Mouse (Mus musculus): ENCODE measurements around the gene Prodh2. TPM values are rescaled to one million over a fixed set of nuclear protein-coding genes. Genes with fewer than 3 reads are reported as not detected.

The Prodh2 gene
- polyA plus RNA-seq (2017; shearing (Covaris generic)): under 1 TPM in 1 of 2 experiments, not detected in 1; 0.95 TPM

DNA sequence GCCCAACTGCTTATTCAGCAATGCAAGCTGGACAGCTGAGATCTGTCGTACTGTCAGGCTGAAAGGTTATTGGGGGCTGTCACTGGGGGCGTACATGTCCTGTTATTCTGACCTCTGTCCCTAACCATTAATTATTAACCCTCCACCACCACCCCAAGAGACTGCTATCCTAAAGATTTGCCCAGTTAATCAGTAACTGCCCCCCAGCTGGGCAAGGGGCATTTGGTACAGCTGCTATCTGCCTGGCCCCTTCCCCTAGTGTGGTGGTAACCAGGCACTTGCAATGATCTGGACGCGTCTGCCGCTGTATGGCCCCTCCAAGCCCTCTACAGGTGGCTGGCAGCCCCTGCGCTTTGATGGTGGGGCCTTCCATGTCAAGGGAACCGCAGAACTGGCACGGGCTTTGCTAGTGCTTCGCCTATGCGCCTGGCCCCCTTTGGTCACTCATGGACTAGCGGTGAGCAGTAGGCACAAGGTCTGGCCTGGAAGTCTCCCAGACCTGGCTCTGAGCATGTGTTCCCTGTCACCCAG is at the start of gene Prodh2:
Gene Prodh2, plus strand, starts transcription at position 222 of the 531 bp plus-strand sequence.

DNA sequence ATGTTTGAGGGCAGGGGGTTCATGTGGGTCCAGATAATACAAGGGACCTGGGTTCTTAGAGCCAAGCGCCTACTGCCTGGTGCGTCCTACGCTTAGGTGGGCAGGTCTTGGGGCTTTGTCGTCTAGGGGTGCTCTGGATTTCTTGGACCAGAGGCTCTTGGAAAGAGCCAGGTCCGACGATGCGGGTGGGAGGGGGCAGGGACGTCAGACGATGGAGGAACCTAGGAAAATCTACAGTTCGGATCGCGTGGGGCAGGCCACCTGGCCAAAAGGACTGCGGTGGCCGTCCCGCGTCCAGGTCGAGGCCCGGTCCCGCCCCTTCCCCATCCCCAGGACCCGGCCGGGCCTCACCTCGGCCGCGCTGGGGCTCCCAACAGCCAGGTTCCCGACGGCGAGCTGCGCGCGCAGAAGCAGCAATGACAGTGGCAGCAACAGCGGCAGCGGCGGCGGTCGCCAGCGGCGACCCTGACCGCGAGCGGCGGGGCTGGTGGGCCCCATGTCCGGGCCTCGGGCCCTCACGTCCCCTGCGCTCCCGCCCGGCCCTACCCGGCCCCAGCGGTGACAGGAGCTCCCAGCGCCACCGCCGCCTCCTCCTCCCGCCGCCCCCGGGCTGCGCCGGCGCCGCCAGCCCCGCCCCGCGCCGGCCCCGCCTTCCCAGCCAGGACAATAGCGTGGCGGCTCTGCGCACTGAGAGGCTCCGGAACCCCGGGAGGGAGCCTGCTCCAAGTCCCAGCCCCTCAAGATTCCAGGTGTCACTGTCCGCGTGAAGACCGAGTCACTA is 48.3 kb upstream of the Prodh2 start, which contains the start of gene Aplp1:
Gene Aplp1, minus strand, starts transcription at position 565 of the 781 bp plus-strand sequence.

DNA sequence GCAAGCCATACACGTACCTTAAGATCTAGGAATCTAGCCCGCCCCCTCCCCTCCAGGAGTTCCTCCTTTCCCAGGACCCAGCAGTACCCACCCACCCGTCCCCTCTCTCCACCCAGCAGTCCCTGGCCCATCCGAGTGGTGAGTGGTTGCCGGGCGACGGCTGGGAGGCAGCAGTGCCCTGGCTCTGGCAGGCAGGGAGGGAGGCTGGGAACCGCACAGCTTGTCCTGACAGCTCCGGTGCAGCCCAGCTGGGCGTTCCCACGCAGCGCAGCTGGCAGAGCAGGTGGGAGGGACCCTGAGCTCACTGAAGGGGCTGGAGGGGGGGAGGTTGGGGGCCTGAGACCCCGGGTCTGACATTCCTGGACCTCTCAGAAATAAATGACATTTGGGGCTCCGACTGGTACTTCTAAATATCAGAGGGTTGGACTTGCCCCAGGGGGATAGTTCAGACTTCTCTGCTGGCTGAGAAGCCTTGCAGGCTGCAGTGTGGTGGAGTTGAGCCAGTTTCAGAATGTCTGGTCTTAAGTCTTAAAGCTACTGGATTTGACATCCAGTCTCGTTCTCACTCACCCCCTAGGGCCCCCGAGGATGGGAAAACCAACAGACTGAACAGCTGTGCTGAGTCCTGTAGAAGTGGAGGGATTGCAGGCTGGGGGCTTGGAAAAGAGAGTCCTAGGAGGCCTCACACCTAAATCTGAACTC is 35.6 kb upstream of the Prodh2 start, which contains the start of the genes Kirrel2 and Nphs1:
Gene Kirrel2, minus strand, starts transcription at position 62 of the 702 bp plus-strand sequence.
Gene Nphs1, plus strand, starts transcription at position 687 of the 702 bp plus-strand sequence.

DNA sequence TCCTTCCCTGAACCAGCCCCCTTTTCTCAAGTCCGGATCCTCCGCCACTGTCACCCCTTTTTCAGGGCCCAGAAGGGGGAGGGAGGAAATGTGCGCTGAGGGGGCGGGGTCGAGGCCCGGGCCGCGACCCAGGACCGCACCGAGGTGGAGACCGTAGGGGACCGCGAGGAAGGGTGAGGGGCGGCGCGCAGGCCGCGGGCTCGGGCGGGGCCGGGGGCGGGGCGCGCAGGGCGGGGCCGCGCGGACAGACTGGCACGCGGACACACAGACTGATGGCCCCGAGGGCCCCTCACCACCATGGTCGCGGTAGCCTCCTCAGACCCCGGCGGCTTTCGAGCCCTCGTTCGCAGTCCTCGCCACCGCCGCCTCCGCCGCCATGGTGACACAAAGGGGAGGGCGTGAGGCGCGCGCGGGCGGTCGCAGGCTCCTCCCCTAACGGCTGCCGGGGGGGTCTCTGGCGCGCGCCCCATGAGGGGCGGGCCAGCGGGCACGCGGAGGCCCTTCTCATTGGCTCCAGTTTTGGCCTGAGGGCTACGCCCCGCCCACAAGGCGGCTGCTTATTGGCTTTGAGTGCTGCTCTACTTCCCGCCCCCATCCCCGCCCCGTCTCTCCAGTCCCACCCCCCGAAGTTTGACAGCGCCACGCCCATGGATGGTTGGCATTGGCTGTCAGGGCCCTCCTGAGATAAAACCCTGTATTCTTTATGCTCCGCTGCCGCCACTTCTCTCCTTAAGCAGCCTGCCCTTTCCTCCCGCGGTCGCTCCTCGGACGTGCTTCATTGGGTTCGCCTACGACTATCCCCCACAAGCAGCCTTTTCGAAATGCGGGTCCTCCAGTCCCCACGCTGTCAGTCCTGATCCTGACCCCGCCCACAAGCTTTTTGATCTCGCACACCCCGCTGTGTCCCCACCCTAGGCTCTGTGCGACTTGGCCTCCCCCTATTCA is 41.5 kb downstream of the Prodh2 start, which contains the start of gene Arhgap33:
Gene Arhgap33, minus strand, starts transcription at position 428 of the 945 bp plus-strand sequence.

DNA sequence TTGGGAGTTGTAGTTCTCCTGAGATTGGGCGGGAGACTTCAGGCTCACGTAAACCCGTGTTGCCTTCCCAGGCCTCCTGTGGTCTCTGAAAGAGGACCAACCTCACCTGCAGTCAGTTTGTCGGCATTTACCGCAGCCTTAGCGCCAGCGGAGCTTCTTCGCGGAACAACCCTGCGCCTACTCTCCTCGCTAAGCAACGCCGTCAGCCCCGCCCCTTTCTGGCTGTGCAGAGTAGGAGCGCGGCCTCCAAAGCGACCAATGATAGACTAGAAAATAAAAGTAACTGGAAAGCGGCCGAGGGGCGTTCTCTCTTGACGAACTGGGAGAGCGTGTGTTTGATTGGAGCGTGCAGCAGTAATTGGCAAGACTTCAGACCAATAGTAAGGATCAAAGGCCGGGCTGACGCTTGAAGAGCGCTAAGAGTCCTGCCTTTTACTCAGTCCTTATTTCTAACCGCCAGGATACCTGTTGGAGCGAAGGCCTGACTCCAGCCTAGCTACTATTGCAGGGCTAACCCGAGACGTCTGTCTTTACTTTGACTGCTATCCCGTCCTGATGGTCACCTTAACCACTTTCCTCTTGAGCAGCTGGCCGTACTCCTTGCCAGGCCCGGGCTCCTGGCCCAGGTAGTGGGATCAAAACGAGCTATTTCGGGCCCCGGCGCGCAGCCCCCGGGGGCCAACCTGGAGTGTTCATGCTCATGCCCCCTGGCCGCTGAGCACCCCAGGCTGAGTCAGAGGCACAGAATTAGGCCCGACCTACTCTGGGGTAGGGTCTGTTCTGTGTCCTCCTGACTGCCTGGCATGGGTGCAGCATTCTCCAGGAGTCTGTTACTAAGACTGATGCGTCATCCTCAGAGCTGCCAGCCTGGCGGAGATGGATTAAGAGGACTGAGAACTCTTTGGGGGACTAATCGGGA is 58.9 kb downstream of the Prodh2 start, which contains the start of the genes Hspb6 and Proser3:
Gene Hspb6, plus strand, starts transcription at position 77 of the 919 bp plus-strand sequence.
Gene Proser3, minus strand, starts transcription at position 198 of the 919 bp plus-strand sequence.

DNA sequence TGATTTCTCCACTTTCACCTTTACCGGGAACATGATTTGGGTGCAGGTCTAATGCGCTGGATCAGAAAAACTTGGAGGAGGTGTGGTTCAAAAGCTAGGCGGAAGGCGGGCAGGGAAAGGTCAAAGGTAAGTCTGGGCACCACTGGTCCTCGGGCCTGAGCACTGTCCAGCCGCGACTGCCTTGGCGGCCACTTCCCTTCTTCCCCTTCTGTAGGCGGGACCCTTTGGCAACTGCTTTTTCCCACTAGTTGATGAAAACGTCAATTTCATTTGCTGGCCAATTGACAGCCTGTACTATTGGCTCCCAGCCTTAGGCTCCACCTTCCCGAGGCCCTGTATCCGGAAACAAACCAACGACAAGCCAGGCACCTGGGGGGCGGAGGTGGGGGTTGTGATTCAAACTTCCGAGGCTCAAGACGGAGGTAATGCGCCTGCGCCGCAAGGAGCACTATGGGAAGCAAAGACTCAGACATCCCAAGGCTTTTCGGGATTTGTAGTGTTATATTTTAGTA is 66.1 kb downstream of the Prodh2 start, which contains the start of gene Lin37:
Gene Lin37, minus strand, starts transcription at position 396 of the 512 bp plus-strand sequence.

Other genes with a start within 250 kb of the Prodh2 start
- 1 to 10 TPM in 1 of 2 experiments, under 1 TPM in 1; 0.31 to 1.4 TPM for gene Thap8, start 213.5 kb upstream of the Prodh2 start, polyA plus RNA-seq (2017; shearing (Covaris generic))
- 10 to 100 TPM in 1 of 2 experiments, 1 to 10 TPM in 1; 4.1 to 20.0 TPM for gene Wdr62, start 213.2 kb upstream of the Prodh2 start, polyA plus RNA-seq (2017; shearing (Covaris generic))
- gene Clip3, start 201.9 kb upstream of the Prodh2 start, polyA plus RNA-seq (2017; shearing (Covaris generic)): 1 to 10 TPM; 4.0 to 9.0 TPM
- 100 to 1,000 TPM; 152 to 164 TPM for gene Alkbh6, start 184.9 kb upstream of the Prodh2 start, polyA plus RNA-seq (2017; shearing (Covaris generic))
- 10 to 100 TPM; 13.3 to 21.9 TPM for gene Syne4, start 178.8 kb upstream of the Prodh2 start, polyA plus RNA-seq (2017; shearing (Covaris generic))
- gene E130208F15Rik, start 171.9 kb upstream of the Prodh2 start, polyA plus RNA-seq (2017; shearing (Covaris generic)): not detected
- 10 to 100 TPM; 36.0 to 57.6 TPM for gene Sdhaf1, start 169.7 kb upstream of the Prodh2 start, polyA plus RNA-seq (2017; shearing (Covaris generic))
- not detected for gene Lrfn3, start 130.8 kb upstream of the Prodh2 start, polyA plus RNA-seq (2017; shearing (Covaris generic))
- 10 to 100 TPM in 1 of 2 experiments, 1 to 10 TPM in 1; 2.4 to 16.6 TPM for gene Tyrobp, start 79.9 kb upstream of the Prodh2 start, polyA plus RNA-seq (2017; shearing (Covaris generic))
- gene Hcst, start 73.8 kb upstream of the Prodh2 start, polyA plus RNA-seq (2017; shearing (Covaris generic)): 100 to 1,000 TPM; 388 to 519 TPM
- gene Nfkbid, start 71.9 kb upstream of the Prodh2 start, polyA plus RNA-seq (2017; shearing (Covaris generic)): 100 to 1,000 TPM in 1 of 2 experiments, 10 to 100 TPM in 1; 93.7 to 126 TPM
- 10 to 100 TPM; 25.4 to 35.3 TPM for gene Aplp1, start 48.1 kb upstream of the Prodh2 start, polyA plus RNA-seq (2017; shearing (Covaris generic))
- not detected for gene Kirrel2, start 35.9 kb upstream of the Prodh2 start, polyA plus RNA-seq (2017; shearing (Covaris generic))
- not detected for gene Nphs1, start 35.3 kb upstream of the Prodh2 start, polyA plus RNA-seq (2017; shearing (Covaris generic))
- gene Arhgap33, start 41.4 kb downstream of the Prodh2 start, polyA plus RNA-seq (2017; shearing (Covaris generic)): 1 to 10 TPM in 1 of 2 experiments, under 1 TPM in 1; 0.82 to 1.1 TPM
- 1 to 10 TPM; 3.4 to 7.8 TPM for gene Hspb6, start 58.6 kb downstream of the Prodh2 start, polyA plus RNA-seq (2017; shearing (Covaris generic))
- gene Proser3, start 58.7 kb downstream of the Prodh2 start, polyA plus RNA-seq (2017; shearing (Covaris generic)): 1 to 10 TPM; 6.0 to 9.2 TPM
- gene Lin37, start 66.2 kb downstream of the Prodh2 start, polyA plus RNA-seq (2017; shearing (Covaris generic)): 10 to 100 TPM; 80.6 to 85.0 TPM
- 10 to 100 TPM; 39.3 to 39.7 TPM for gene U2af1l4, start 69.7 kb downstream of the Prodh2 start, polyA plus RNA-seq (2017; shearing (Covaris generic))
- 10 to 100 TPM; 76.1 to 100.0 TPM for gene Gm49396, start 69.7 kb downstream of the Prodh2 start, polyA plus RNA-seq (2017; shearing (Covaris generic))
- gene Psenen, start 70.0 kb downstream of the Prodh2 start, polyA plus RNA-seq (2017; shearing (Covaris generic)): 100 to 1,000 TPM; 211 to 228 TPM
- gene Igflr1, start 71.8 kb downstream of the Prodh2 start, polyA plus RNA-seq (2017; shearing (Covaris generic)): 100 to 1,000 TPM in 1 of 2 experiments, 10 to 100 TPM in 1; 76.2 to 250 TPM
- gene Kmt2b, start 95.1 kb downstream of the Prodh2 start, polyA plus RNA-seq (2017; shearing (Covaris generic)): 10 to 100 TPM; 10.6 to 16.5 TPM
- gene Zbtb32, start 105.3 kb downstream of the Prodh2 start, polyA plus RNA-seq (2017; shearing (Covaris generic)): 10 to 100 TPM in 1 of 2 experiments, 1 to 10 TPM in 1; 5.3 to 20.8 TPM
- 1 to 10 TPM in 1 of 2 experiments, not detected in 1; 1.6 TPM for gene Upk1a, start 119.2 kb downstream of the Prodh2 start, polyA plus RNA-seq (2017; shearing (Covaris generic))
- 100 to 1,000 TPM; 588 to 621 TPM for gene Cox6b1, start 132.5 kb downstream of the Prodh2 start, polyA plus RNA-seq (2017; shearing (Covaris generic))
- not detected for gene Etv2, start 142.2 kb downstream of the Prodh2 start, polyA plus RNA-seq (2017; shearing (Covaris generic))
- 100 to 1,000 TPM; 177 to 208 TPM for gene Rbm42, start 156.7 kb downstream of the Prodh2 start, polyA plus RNA-seq (2017; shearing (Covaris generic))
- gene Haus5, start 171.4 kb downstream of the Prodh2 start, polyA plus RNA-seq (2017; shearing (Covaris generic)): 10 to 100 TPM; 34.8 to 50.8 TPM
- gene Pmis2, start 178.0 kb downstream of the Prodh2 start, polyA plus RNA-seq (2017; shearing (Covaris generic)): 1 to 10 TPM in 1 of 2 experiments, not detected in 1; 3.0 TPM
- not detected for gene 2200002J24Rik, start 205.3 kb downstream of the Prodh2 start, polyA plus RNA-seq (2017; shearing (Covaris generic))
- gene Atp4a, start 218.6 kb downstream of the Prodh2 start, polyA plus RNA-seq (2017; shearing (Covaris generic)): 1 to 10 TPM in 1 of 2 experiments, not detected in 1; 2.4 TPM
- 100 to 1,000 TPM; 107 to 111 TPM for gene Tmem147, start 235.9 kb downstream of the Prodh2 start, polyA plus RNA-seq (2017; shearing (Covaris generic))

All from inflammation-experienced regulatory T-cells (primary cell).